Mouse (Mus musculus): Measurements from ENCODE around the gene Ptcd2. TPM values are rescaled to one million over a fixed set of nuclear protein-coding genes. Genes with fewer than 3 reads are reported as not detected.

Ptcd2 gene
- total and polyA plus RNA-seq, 3 experiments, result 15.0 to 39.7 (median 30.8) TPM

DNA sequence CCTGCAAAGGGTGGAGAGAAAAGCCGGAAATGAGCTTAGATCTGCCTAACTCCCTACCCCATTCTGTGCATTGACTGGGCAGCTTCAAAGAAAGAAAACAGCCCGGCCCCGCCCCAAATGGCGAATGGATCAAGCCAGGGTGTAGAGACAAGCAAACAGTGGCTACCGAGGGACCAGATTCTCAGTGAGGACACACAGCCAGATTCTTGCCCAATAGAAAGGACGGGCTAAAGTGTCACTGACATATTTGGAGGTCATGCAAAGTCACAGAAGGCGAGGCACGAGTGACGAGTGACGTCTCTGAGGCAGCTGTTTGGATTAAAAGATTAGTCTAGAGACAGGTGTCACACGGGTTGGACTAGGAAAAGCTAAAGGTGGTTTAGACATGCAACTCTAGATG lies 40.1 kb downstream of the Ptcd2 start:
- peak; percentile 63 for DNase-seq

DNA sequence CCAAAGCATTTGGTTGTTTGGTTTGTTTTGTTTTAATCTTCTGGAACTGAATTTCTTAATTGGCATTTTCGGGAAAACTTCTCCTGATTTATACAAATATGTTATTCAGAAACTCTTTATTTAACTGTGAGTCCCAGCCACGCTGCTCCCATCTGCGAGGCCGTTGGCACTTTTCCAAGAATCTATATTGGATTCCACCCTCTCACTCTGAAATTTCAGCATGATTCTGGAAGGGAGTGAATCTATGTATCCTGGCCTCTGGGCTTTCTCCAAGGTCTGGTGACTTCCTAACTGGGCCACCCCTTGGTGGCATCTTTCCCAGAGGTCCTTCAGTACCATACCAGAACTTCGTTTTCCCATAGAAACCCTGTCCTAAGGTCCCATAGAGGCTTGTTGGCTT lies 40.7 kb downstream of the Ptcd2 start:
- DNase-seq, result no peak

DNA sequence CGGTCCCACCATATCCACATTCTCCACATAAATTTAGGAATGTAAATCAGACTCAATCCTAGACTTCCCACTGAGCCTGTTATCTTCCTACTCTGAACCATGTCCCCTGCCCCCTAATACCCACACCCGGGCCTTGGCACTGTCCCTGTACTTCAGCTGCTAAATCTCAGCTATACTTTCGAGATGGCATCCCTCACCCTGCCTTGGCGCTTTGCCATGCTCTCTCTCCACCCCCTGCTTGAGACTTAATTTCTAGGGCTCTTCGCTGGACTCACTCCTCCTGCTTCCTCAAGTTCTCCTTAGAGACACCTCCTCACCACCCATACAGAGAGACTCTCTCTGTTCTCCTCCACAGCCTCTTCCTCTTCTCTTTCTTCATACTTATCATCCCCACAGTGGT lies 44.6 kb downstream of the Ptcd2 start:
- no peak for DNase-seq

- DNase-seq, result no peak
Measured at GRCm38 (mm10) chr13:99294176-99294575, 50.3 kb downstream of the Ptcd2 start.

DNA sequence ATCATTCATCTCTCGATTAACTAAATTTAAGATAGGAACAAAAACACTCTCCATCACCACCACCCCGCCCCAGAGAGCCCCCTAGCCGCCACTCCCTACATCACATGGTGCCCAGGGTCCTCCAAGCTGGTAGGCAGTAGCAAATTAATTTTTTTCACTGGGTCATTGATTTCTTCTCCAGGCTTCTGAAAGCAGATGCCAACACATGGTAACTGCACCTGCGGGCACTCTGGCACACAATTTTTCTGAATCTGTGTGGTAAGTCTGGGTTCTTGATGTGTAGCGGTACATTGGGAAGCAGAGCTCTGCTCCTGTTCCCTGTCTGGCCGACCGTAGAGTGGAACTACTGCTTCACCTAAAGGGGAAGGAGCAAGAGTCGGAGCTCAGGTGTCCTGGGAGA lies 53.7 kb downstream of the Ptcd2 start:
- DNase-seq, result no peak

GRCm38 (mm10) chr13:99287786-99288185 lies 56.7 kb downstream of the Ptcd2 start:
- DNase-seq, result no peak

DNA sequence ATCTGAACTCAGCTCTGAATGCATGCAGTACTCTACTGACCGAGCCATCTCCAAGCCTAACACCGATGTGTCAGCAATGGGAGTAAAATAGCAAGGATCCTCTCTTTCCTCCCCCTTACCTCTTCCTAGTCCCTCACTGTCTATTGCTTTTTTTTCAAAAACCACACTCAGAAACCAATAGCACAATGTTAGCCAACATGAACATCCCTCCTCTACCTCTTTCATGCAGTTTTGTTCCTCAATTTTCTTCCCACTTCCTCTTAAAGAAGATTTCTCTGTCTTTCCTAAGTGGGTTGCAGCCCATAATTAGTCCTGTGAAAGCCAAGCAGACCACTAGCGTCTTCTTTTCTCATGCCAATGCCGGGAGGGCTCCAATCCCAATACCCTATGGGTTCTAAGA lies 57.3 kb downstream of the Ptcd2 start:
- no peak for DNase-seq

DNA sequence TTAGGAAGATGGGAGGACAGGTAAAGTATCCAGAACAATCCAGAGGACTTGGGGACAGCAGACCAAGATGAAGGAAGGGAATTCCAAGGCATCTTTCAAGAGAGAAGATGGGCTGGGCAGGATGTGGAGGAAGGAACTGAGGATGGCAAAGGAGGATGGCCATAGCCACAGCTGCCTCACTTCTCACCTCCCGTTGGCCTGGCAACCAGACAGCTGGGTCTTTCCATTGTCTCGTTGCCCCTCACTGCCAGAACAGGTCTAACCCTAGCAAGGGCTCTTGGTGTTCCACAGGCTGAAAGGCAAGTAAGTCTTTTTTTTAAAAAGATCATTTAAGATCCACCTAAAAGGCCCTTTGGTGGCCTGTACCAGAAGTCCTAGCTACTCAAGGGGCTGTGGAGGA lies 59.3 kb downstream of the Ptcd2 start:
- DNase-seq, result no peak

DNA sequence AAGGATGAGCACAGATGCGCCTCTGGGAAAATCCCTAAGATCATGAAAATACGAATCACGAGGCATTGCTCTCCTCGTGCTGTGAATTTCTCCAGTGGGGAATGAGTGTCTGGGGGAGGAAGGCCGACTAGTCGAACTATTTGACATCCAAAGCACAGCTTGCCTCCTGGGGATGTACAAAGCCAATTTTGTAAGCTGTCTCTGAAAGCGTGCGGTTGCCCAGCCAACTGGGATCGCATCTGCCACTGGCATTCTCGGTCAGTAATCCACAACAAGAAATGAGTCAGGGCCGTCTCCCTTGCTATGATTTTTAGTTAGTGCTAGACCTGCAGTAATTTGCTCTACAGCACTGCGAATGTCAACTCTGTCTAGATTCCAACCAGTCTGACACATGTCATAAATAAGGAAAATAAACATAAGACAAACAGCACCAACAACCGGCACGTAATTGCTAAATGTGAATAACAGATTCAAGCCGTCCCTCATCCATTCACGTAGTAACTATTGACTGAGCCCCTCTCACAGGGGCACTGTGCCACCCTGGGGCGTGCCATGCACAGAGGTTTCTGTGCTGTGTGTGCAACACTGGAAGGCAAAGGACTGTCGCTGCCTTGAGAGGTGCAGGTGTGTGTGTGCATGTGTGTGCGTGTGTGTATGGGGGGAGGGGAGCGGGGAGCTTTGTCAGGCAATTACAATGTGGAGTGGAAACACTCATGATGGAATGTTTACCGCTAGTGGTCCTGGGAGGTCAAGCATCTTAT lies 59.9 kb downstream of the Ptcd2 start:
- no peak for DNase-seq

- DNase-seq, result no peak
Measured at GRCm38 (mm10) chr13:99283916-99284315, 60.6 kb downstream of the Ptcd2 start.

GRCm38 (mm10) chr13:99282961-99283360 lies 61.5 kb downstream of the Ptcd2 start:
- no peak for DNase-seq

DNA sequence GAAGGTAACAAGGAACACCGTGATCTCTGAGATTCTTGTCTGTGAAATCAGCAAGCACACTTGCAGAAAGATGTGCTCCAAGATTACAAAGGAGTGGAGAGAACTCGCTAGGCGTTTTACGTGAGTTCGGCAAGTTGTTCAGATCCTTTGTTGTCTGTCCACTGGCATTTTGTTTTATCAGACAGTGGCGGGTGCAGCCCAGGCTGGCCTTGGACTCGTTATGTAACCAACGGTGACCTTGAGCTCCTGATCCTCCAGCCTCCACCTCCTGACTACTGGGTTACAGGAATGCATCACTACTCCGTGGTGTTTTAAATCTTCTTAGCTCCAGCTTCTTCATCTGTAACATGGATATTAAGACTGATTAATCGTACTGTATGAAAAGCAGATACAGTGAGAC lies 65.2 kb downstream of the Ptcd2 start:
- peak; percentile 88 for DNase-seq

DNA sequence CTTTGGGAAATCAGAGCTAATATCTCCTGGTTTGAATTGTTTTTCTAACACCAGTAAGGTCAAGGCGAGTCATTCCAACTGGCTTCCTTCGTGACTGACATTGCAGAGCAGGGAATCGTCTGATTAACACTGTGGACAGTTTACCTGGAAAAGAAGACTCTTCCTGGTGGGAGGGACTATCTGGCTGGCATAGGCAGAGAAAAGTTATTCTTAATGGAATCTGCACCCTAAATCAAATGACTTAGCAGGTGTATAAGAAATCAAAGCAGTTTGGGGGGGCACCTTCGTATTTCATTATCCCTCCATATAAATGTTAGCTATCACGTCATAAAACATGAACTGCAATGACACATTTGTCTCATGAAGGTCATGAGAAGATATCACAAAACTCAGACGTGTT lies 66.0 kb downstream of the Ptcd2 start:
- no peak for DNase-seq

GRCm38 (mm10) chr13:99277521-99277920 lies 67.0 kb downstream of the Ptcd2 start:
- no peak for DNase-seq

- no peak for DNase-seq
Measured at GRCm38 (mm10) chr13:99272046-99272445, 72.5 kb downstream of the Ptcd2 start.

Other genes starting within 250 kb of the Ptcd2 start
- gene Zfp366, start 159.9 kb downstream of the Ptcd2 start, total RNA-seq (2021), result 1 to 10 TPM; 4.6 TPM
- gene Zfp366, start 159.9 kb downstream of the Ptcd2 start, polyA plus RNA-seq (2012; rRNA removed), result 1.8 and 2.9 TPM in 2 replicates
- gene Mrps27, start 81 bp upstream of the Ptcd2 start, total RNA-seq (2021), result 10 to 100 TPM; 45.6 to 54.2 TPM
- gene Mrps27, start 81 bp upstream of the Ptcd2 start, polyA plus RNA-seq (2012; rRNA removed), result 13.8 and 20.6 TPM in 2 replicates
- 100 to 1,000 TPM; 107 to 110 TPM for gene Map1b, start 171.8 kb upstream of the Ptcd2 start, total RNA-seq (2021)
- 2.4 and 4.0 TPM in 2 replicates for gene Map1b, start 171.8 kb upstream of the Ptcd2 start, polyA plus RNA-seq (2012; rRNA removed)